Mouse (Mus musculus) hindbrain, embryonic 16.5 days (tissue): ENCODE measurements at regions not wholly inside any gene's neighbourhood (a gene's known extent, or its start where the extent isn't known, plus 50 kb on each side); places are given as distances from the start of the nearest gene placed in this dataset.

Experiments
- ATAC-seq: fragments of 200-750 bp; cut with Nextera tagmentation; 2 replicates; pipeline ENCODE4 v1.8.0; 2017; ENCODE audit warnings: moderate TSS enrichment, moderate library complexity
- H3K27ac ChIP-seq: fragments of 300-500 bp; sonication (generic); 2 replicates; pipeline ENCODE4 v1.5.1; 2014; ENCODE audit warnings: low read depth, mild to moderate bottlenecking, control low read depth, low read length, moderate library complexity
- H3K27me3 ChIP-seq: fragments of 300-500 bp; sonication (generic); replicated peaks from 2 replicates; pipeline ENCODE4 v1.6.1; 2014; ENCODE audit warnings: low read length; ENCODE audit not compliant: control insufficient read depth, insufficient read depth
- H3K36me3 ChIP-seq: fragments of 300-500 bp; sonication (generic); 2 replicates; pipeline ENCODE4 v1.6.1; 2014; ENCODE audit warnings: mild to moderate bottlenecking, low read length, moderate library complexity, mixed read lengths; ENCODE audit not compliant: control insufficient read depth, insufficient read depth
- H3K4me1 ChIP-seq: fragments of 300-500 bp; sonication (generic); 2 replicates; pipeline ENCODE4 v1.6.1; 2014; ENCODE audit warnings: low read depth, low read length; ENCODE audit not compliant: control insufficient read depth, insufficient read depth
- H3K4me2 ChIP-seq: fragments of 300-500 bp; sonication (generic); 2 replicates; pipeline ENCODE4 v1.6.1; 2014; ENCODE audit warnings: mild to moderate bottlenecking, low read length, control low read depth, moderate library complexity
- H3K4me3 ChIP-seq: fragments of 300-500 bp; sonication (generic); 2 replicates; pipeline ENCODE4 v1.5.1; 2014; ENCODE audit warnings: mild to moderate bottlenecking, low read length, control low read depth, moderate library complexity
- H3K9ac ChIP-seq: fragments of 300-500 bp; sonication (generic); 2 replicates; pipeline ENCODE4 v1.6.1; 2014; ENCODE audit warnings: low read depth, mild to moderate bottlenecking, control low read depth, low read length, moderate library complexity
- H3K9me3 ChIP-seq: fragments of 300-500 bp; sonication (generic); 2 replicates; pipeline ENCODE4 v1.6.1; 2014; ENCODE audit warnings: mild to moderate bottlenecking, low read length, moderate library complexity; ENCODE audit not compliant: control insufficient read depth
- WGBS: fragments of 180-500 bp; shearing (Covaris S2); extraction: QIAGEN DNeasy Blood & Tissue Kit; methylation state at CpG from one replicate; pipeline ENCODE4 v1.1.7; 2014; 5-methylcytosine and 5-hydroxymethylcytosine counted together

- Histone ChIP-seq H3K4me3 (no peak overlapping the region), H3K4me1 (no peaks in the 10 kb centered on the region), H3K36me3 (no peaks in the 10 kb centered on the region), H3K27ac (no peak overlapping the region), H3K9me3 (no peaks in the 10 kb centered on the region), H3K27me3 (no peaks in the 10 kb centered on the region), H3K9ac (no peak overlapping the region), H3K4me2 (no peak overlapping the region)
- no peak for ATAC-seq
- 93% methylated on average over 9 of the region's 9 CpGs for WGBS
These were observed 270.2 kb upstream of the Nrip1 start for GRCm38 (mm10) chr16:76643801-76644200.

- Histone ChIP-seq H3K4me2 (no peak overlapping the region), H3K9me3 (no peaks in the 10 kb centered on the region), H3K27ac (no peak overlapping the region), H3K36me3 (no peaks in the 10 kb centered on the region), H3K27me3 (no peaks in the 10 kb centered on the region), H3K9ac (no peak overlapping the region), H3K4me3 (no peak overlapping the region), H3K4me1 (no peaks in the 10 kb centered on the region)
- WGBS: 81% methylated on average over 9 of the region's 9 CpGs
- ATAC-seq: no peak
These were observed 261.5 kb upstream of the Nrip1 start for GRCm38 (mm10) chr16:76635169-76635568.

GRCm38 (mm10) chr16:76634196-76634698 is 260.6 kb upstream of the Nrip1 start:
- Histone ChIP-seq H3K4me1 (no peaks in the 10 kb centered on the region), H3K4me3 (no peak overlapping the region), H3K4me2 (no peak overlapping the region), H3K36me3 (no peaks in the 10 kb centered on the region), H3K9ac (no peak overlapping the region), H3K9me3 (no peaks in the 10 kb centered on the region), H3K27ac (no peak overlapping the region), H3K27me3 (no peaks in the 10 kb centered on the region)
- WGBS: 74% methylated on average over 4 of the region's 4 CpGs
- ATAC-seq: no peak

- no peaks in the 10 kb centered on the region for H3K36me3 ChIP-seq
- no peak for ATAC-seq
- 67% methylated on average over 4 of the region's 4 CpGs for WGBS
- no peak overlapping the region for H3K9ac ChIP-seq
- no peak overlapping the region for H3K4me3 ChIP-seq
- H3K27me3 ChIP-seq: no peaks in the 10 kb centered on the region
- H3K4me2 ChIP-seq: no peak overlapping the region
- no peaks in the 10 kb centered on the region for H3K9me3 ChIP-seq
- H3K4me1 ChIP-seq: no peaks in the 10 kb centered on the region
- no peak overlapping the region for H3K27ac ChIP-seq
These were observed 252.5 kb upstream of the Nrip1 start for GRCm38 (mm10) chr16:76626142-76626541.

- H3K4me2 ChIP-seq: no peak overlapping the region
- H3K9ac ChIP-seq: no peak overlapping the region
- no peak overlapping the region for H3K27ac ChIP-seq
- H3K27me3 ChIP-seq: no peaks in the 10 kb centered on the region
- no peaks in the 10 kb centered on the region for H3K36me3 ChIP-seq
- ATAC-seq: peak; percentile 52; the same call in 1 of the 2 replicates
- WGBS: 49% methylated on average over 8 of the region's 8 CpGs
- no peaks in the 10 kb centered on the region for H3K9me3 ChIP-seq
- no peaks in the 10 kb centered on the region for H3K4me1 ChIP-seq
- H3K4me3 ChIP-seq: no peak overlapping the region
These were observed 248.1 kb upstream of the Nrip1 start for GRCm38 (mm10) chr16:76621715-76622114.

GRCm38 (mm10) chr16:76618295-76618694 is 244.7 kb upstream of the Nrip1 start:
- no peak overlapping the region for H3K9ac ChIP-seq
- no peaks in the 10 kb centered on the region for H3K27me3 ChIP-seq
- H3K9me3 ChIP-seq: no peaks in the 10 kb centered on the region
- H3K4me2 ChIP-seq: no peak overlapping the region
- no peaks in the 10 kb centered on the region for H3K36me3 ChIP-seq
- H3K27ac ChIP-seq: no peak overlapping the region
- 89% methylated on average over 7 of the region's 7 CpGs for WGBS
- no peak overlapping the region for H3K4me3 ChIP-seq
- ATAC-seq: no peak
- H3K4me1 ChIP-seq: no peaks in the 10 kb centered on the region

- Histone ChIP-seq H3K27ac (no peak overlapping the region), H3K4me3 (no peak overlapping the region), H3K4me2 (no peak overlapping the region), H3K36me3 (no peaks in the 10 kb centered on the region), H3K27me3 (no peaks in the 10 kb centered on the region), H3K4me1 (no peaks in the 10 kb centered on the region), H3K9ac (no peak overlapping the region), H3K9me3 (no peaks in the 10 kb centered on the region)
- ATAC-seq: no peak
These were observed 237.4 kb upstream of the Nrip1 start for GRCm38 (mm10) chr16:76611061-76611460.

- Histone ChIP-seq H3K36me3 (no peaks in the 10 kb centered on the region), H3K4me1 (no peaks in the 10 kb centered on the region), H3K27ac (no peak overlapping the region), H3K9me3 (no peaks in the 10 kb centered on the region), H3K9ac (no peak overlapping the region), H3K27me3 (no peaks in the 10 kb centered on the region), H3K4me3 (no peak overlapping the region), H3K4me2 (no peak overlapping the region)
- 78% methylated on average over 3 of the region's 3 CpGs for WGBS
- ATAC-seq: no peak
These were observed 231.3 kb upstream of the Nrip1 start for GRCm38 (mm10) chr16:76604914-76605313.

- H3K4me3 ChIP-seq: no peak overlapping the region
- no peak for ATAC-seq
- H3K27ac ChIP-seq: no peak overlapping the region
- WGBS: 71% methylated on average over 6 of the region's 6 CpGs
- H3K9ac ChIP-seq: no peak overlapping the region
- no peaks in the 10 kb centered on the region for H3K9me3 ChIP-seq
- no peaks in the 10 kb centered on the region for H3K27me3 ChIP-seq
- no peaks in the 10 kb centered on the region for H3K36me3 ChIP-seq
- no peak overlapping the region for H3K4me2 ChIP-seq
- no peaks in the 10 kb centered on the region for H3K4me1 ChIP-seq
These were observed 230.2 kb upstream of the Nrip1 start for GRCm38 (mm10) chr16:76603846-76604258.

- Histone ChIP-seq H3K4me2 (no peak overlapping the region), H3K36me3 (no peaks in the 10 kb centered on the region), H3K9ac (no peak overlapping the region), H3K9me3 (no peaks in the 10 kb centered on the region), H3K4me3 (no peak overlapping the region), H3K27ac (no peak overlapping the region), H3K27me3 (no peaks in the 10 kb centered on the region), H3K4me1 (no peaks in the 10 kb centered on the region)
- 96% methylated on average over 1 of the region's 1 CpGs for WGBS
- ATAC-seq: no peak
These were observed 229.8 kb upstream of the Nrip1 start for GRCm38 (mm10) chr16:76603431-76603830.
